In the genomic region with DNA sequence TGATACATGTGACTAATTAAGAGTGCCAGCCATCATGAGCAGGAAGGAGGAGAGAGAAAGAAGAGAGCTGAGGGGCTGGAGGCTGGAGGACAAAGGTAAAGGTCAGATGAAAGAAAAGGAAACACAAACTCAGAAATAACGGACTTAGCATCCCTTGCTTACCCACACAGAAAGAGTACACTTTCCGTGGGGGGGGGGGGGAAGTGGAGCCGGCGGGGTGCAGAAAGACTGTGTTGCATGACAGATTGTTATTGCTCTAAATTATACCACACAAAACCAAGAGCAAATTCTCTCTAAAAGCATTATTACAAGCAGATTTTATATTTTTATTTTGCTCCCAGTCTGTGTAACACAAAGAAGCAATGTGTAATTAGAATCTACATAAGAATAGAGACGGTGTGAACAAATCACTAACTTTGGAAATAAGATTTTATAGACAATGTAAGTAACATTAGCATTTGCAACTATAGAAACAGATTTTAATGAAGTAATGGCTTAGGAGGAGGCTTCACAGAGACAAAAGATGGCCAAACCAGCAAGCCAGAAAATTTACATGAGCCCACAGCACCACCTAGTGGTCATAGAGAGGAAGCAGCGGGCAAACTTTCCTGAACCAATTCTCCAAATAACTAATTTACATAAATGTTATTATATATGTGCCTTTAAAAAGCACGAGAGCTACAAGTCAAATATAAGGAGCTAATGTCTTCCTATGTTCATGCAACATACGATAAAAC, we compare ENCODE assay signal across 8 mouse cellular contexts.
DNase-seq lines count a peak whose midpoint lies in the region; ATAC-seq and TF ChIP-seq lines count a peak whose summit lies in the region.

No protein-coding gene starts in this region.

- H3K27ac ChIP-seq in heart, embryonic 11.5 days (ENCODE audit: low read depth, low read length): no peak overlapping the region
- H3K27ac ChIP-seq in ES-E14 (ENCODE audit: insufficient read depth, low read depth, low read length, poor library complexity, severe bottlenecking): no peak overlapping the region
- H3K27ac ChIP-seq in layer of hippocampus, adult 2 months: no peak overlapping the region

- H3K9me3 ChIP-seq in heart, embryonic 11.5 days (replicated peaks; ENCODE audit: control insufficient read depth, low read length): no peaks in the 10 kb centered on the region
- no peaks in the 10 kb centered on the region for H3K9me3 ChIP-seq in ES-E14 (ENCODE audit: control insufficient read depth, insufficient read depth, low read depth, low read length)

- 51% methylated on average over 8 of the region's 8 CpGs for WGBS in heart, embryonic 11.5 days (ENCODE audit: insufficient replicate concordance)

- no peaks in the 10 kb centered on the region for H3K36me3 ChIP-seq in heart, embryonic 11.5 days (ENCODE audit: control insufficient read depth, insufficient read depth, low read length)
- H3K36me3 ChIP-seq in ES-E14 (ENCODE audit: control insufficient read depth, insufficient read depth, low read length, poor library complexity, severe bottlenecking): no peaks in the 10 kb centered on the region

- no peaks in the 10 kb centered on the region for H3K27me3 ChIP-seq in heart, embryonic 11.5 days (ENCODE audit: control insufficient read depth, insufficient read depth, low read length)

- peak; percentile 38 for DNase-seq in heart, adult 8-10 months (ENCODE audit: low spot score)
- peak; percentile 41 for DNase-seq in ES-E14 (ENCODE audit: low read depth, low spot score)
- peak; percentile 30 to 68 for DNase-seq in cerebellum, adult 18-20 months
- DNase-seq in layer of hippocampus, adult 2 months (ENCODE audit: low spot score in 2 of 2): peak; percentile 59 to 78
- DNase-seq in right cerebral cortex, postnatal 4 days: peak; percentile 59

- H3K4me1 ChIP-seq in heart, embryonic 11.5 days (ENCODE audit: control insufficient read depth, insufficient read depth, low read length): no peaks in the 10 kb centered on the region
- no peaks in the 10 kb centered on the region for H3K4me1 ChIP-seq in ES-E14 (ENCODE audit: control insufficient read depth in 2 of 2, insufficient read depth in 2 of 2, low read length in 2 of 2, poor library complexity in 1 of 2)

- no peak overlapping the region for H3K9ac ChIP-seq in heart, embryonic 11.5 days (ENCODE audit: low read depth, low read length)
- no peak overlapping the region for H3K9ac ChIP-seq in ES-E14 (ENCODE audit: insufficient read depth, low read depth, low read length, poor library complexity, severe bottlenecking)

- H3K4me2 ChIP-seq in heart, embryonic 11.5 days: no peak overlapping the region

- H3K4me3 ChIP-seq in heart, embryonic 11.5 days (ENCODE audit: low read depth, low read length): no peak overlapping the region
- no peak overlapping the region for H3K4me3 ChIP-seq in ES-E14 (ENCODE audit: insufficient read depth in 1 of 2, low read depth in 1 of 2, low read length in 2 of 2, poor library complexity in 1 of 2, severe bottlenecking in 1 of 2)
- H3K4me3 ChIP-seq in layer of hippocampus, adult 2 months: no peak overlapping the region

- in situ Hi-C loops in ES-E14 (cut with MboI; ENCODE audit: low sequenced_read_pairs in 2 of 2, unreplicated experiment in 2 of 2): loop anchor here in 1 of 2 experiments (25.0 kb wide), 2 partner anchors 802 to 1127 kb away; no protein-coding TSS in a partner anchor

- peak; percentile 99 for TF ChIP-seq CTCF in layer of hippocampus, adult 2 months (conservative IDR thresholded peaks at IDR 0.05)

- no peak for ATAC-seq in heart, embryonic 11.5 days (replicated peaks; ENCODE audit: insufficient number of reproducible peaks, low FRiP score, low TSS enrichment)
- ATAC-seq in frontal cortex, adult (ENCODE audit: low TSS enrichment): peak; percentile 65; the same call in 1 of the 2 replicates
- ATAC-seq in megakaryocyte, adult 5-6 weeks (ENCODE audit: poor library complexity, severe bottlenecking): peak; percentile 56

TF ChIP-seq in ES-E14, 5 proteins besides CTCF, POLR2A, EP300 and RAD21:
- TF ChIP-seq ZC3H11A (IDR thresholded peaks at IDR 0.05; ENCODE audit: borderline replicate concordance, low read depth, low read length) (peak; percentile 95), ZNF384 (IDR thresholded peaks at IDR 0.05; ENCODE audit: low read depth, low read length) (no peak)
